Mouse (Mus musculus) forebrain, postnatal 0 days (tissue): ENCODE data around the gene Gm11213. TPM values are rescaled to one million over a fixed set of nuclear protein-coding genes. Genes with fewer than 3 reads are reported as not detected.

Source experiments
- ATAC-seq: fragments of 200-750 bp; cut with Nextera tagmentation; 2 replicates; pipeline ENCODE4 v1.8.0; 2017; ENCODE audit warnings: mild to moderate bottlenecking, moderate library complexity
- DNase-seq: peaks from one replicate; pipeline ENCODE4 v3.0.0-alpha.2; 2015
- H3K27ac ChIP-seq: fragments of 300-500 bp; sonication (generic); 2 replicates; pipeline ENCODE4 v1.5.1; 2014; ENCODE audit warnings: low read depth, mild to moderate bottlenecking, antibody characterized with exemption, low read length, moderate library complexity, mixed read lengths
- H3K27me3 ChIP-seq: fragments of 300-500 bp; sonication (generic); 2 replicates; pipeline ENCODE4 v1.6.1; 2014; ENCODE audit warnings: mild to moderate bottlenecking, low read length, mixed read lengths; ENCODE audit not compliant: insufficient read depth
- H3K36me3 ChIP-seq: fragments of 300-500 bp; sonication (generic); 2 replicates; pipeline ENCODE4 v1.6.1; 2014; ENCODE audit warnings: mild to moderate bottlenecking, moderate library complexity; ENCODE audit not compliant: insufficient read depth
- H3K4me1 ChIP-seq: fragments of 300-500 bp; sonication (generic); 2 replicates; pipeline ENCODE4 v1.6.1; 2014; ENCODE audit warnings: antibody characterized with exemption; ENCODE audit not compliant: insufficient read depth
- H3K4me2 ChIP-seq: fragments of 300-500 bp; sonication (generic); 2 replicates; pipeline ENCODE4 v1.6.1; 2014; ENCODE audit warnings: low read depth, mild to moderate bottlenecking, moderate library complexity
- H3K4me3 ChIP-seq: fragments of 300-500 bp; sonication (generic); 2 replicates; pipeline ENCODE4 v1.5.1; 2014; ENCODE audit warnings: low read depth, low read length, mixed read lengths
- H3K9ac ChIP-seq: fragments of 300-500 bp; sonication (generic); 2 replicates; pipeline ENCODE4 v1.6.1; 2014; ENCODE audit warnings: mild to moderate bottlenecking
- H3K9me3 ChIP-seq: fragments of 300-500 bp; sonication (generic); 2 replicates; pipeline ENCODE4 v1.6.1; 2016; ENCODE audit warnings: low read length
- CTCF ChIP-seq: sonication (generic); IDR thresholded peaks from 2 replicates; pipeline ENCODE4 v1.5.1; 2016; ENCODE audit warnings: antibody characterized with exemption, control low read depth, low read depth
- WGBS: fragments of 180-500 bp; shearing (Covaris S2); extraction: QIAGEN DNeasy Blood & Tissue Kit; methylation state at CpG from one replicate; pipeline ENCODE4 v1.1.7; 2014; 5-methylcytosine and 5-hydroxymethylcytosine counted together
- polyA plus RNA-seq: library from polyadenylated mRNA; unstranded; fragments of >200 nt; fragmentation: Nextera tagmentation; extraction: Ambion mirVana; gene quantifications from 2 replicates; pipeline ENCODE4 v1.2.1, GENCODE M21; 2015
- total RNA-seq: library from RNA; depleted of rRNA; stranded (reverse); fragments of >200 nt; gene quantifications from 2 replicates; pipeline ENCODE4 v1.2.3, GENCODE M21; 2014; rRNA removed

Gm11213 gene
- total and polyA plus RNA-seq, 2 experiments from 2014 or later: not detected

GRCm38 (mm10) chr4:63555111-63555510 lies 50.0 kb downstream of the Gm11213 start:
- no peak overlapping the region for H3K27ac ChIP-seq
- no peak for TF ChIP-seq CTCF
- 100% methylated on average over 2 of the region's 2 CpGs for WGBS
- H3K36me3 ChIP-seq: peaks cover 30% of the 10 kb centered on the region
- no peak overlapping the region for H3K9ac ChIP-seq
- DNase-seq (no peak), ATAC-seq (no peak)
- H3K4me2 ChIP-seq: no peak overlapping the region
- H3K4me1 ChIP-seq: no peaks in the 10 kb centered on the region
- no peaks in the 10 kb centered on the region for H3K9me3 ChIP-seq
- H3K27me3 ChIP-seq: no peaks in the 10 kb centered on the region; the same call in 1 of the 2 replicates
- no peak overlapping the region for H3K4me3 ChIP-seq

GRCm38 (mm10) chr4:63554616-63555015 lies 50.4 kb downstream of the Gm11213 start:
- Histone ChIP-seq H3K4me1 (no peaks in the 10 kb centered on the region), H3K27ac (no peak overlapping the region), H3K36me3 (peaks cover 32% of the 10 kb centered on the region), H3K4me2 (no peak overlapping the region), H3K9me3 (no peaks in the 10 kb centered on the region), H3K27me3 (no peaks in the 10 kb centered on the region; the same call in 1 of the 2 replicates), H3K9ac (no peak overlapping the region), H3K4me3 (no peak overlapping the region)
- DNase-seq (no peak), ATAC-seq (no peak)
- WGBS: 56% methylated on average over 3 of the region's 3 CpGs
- no peak for TF ChIP-seq CTCF

- H3K4me2 ChIP-seq: no peak overlapping the region
- no peak for ATAC-seq
- no peak overlapping the region for H3K9ac ChIP-seq
- H3K27ac ChIP-seq: no peak overlapping the region
- peaks cover 37% of the 10 kb centered on the region for H3K36me3 ChIP-seq
- WGBS: 32% methylated on average over 4 of the region's 4 CpGs
- no peaks in the 10 kb centered on the region for H3K4me1 ChIP-seq
- no peak for DNase-seq
- H3K9me3 ChIP-seq: no peaks in the 10 kb centered on the region
- no peak for TF ChIP-seq CTCF
- H3K27me3 ChIP-seq: no peaks in the 10 kb centered on the region; the same call in 1 of the 2 replicates
- H3K4me3 ChIP-seq: no peak overlapping the region
Observed at GRCm38 (mm10) chr4:63553789-63554576, 51.1 kb downstream of the Gm11213 start.

GRCm38 (mm10) chr4:63552865-63553264 lies 52.2 kb downstream of the Gm11213 start:
- no peak overlapping the region for H3K27ac ChIP-seq
- no peak overlapping the region for H3K9ac ChIP-seq
- no peaks in the 10 kb centered on the region for H3K9me3 ChIP-seq
- no peak for TF ChIP-seq CTCF
- WGBS: 96% methylated on average over 1 of the region's 1 CpGs
- no peaks in the 10 kb centered on the region; the same call in 1 of the 2 replicates for H3K27me3 ChIP-seq
- no peak overlapping the region for H3K4me3 ChIP-seq
- no peaks in the 10 kb centered on the region for H3K4me1 ChIP-seq
- DNase-seq (no peak), ATAC-seq (no peak)
- H3K36me3 ChIP-seq: peaks cover 37% of the 10 kb centered on the region
- H3K4me2 ChIP-seq: no peak overlapping the region

- peaks cover 37% of the 10 kb centered on the region for H3K36me3 ChIP-seq
- no peak overlapping the region for H3K27ac ChIP-seq
- H3K4me3 ChIP-seq: no peak overlapping the region
- H3K27me3 ChIP-seq: no peaks in the 10 kb centered on the region
- no peak overlapping the region for H3K4me2 ChIP-seq
- no peak for DNase-seq
- no peak for ATAC-seq
- no peaks in the 10 kb centered on the region for H3K9me3 ChIP-seq
- WGBS: 95% methylated on average over 3 of the region's 3 CpGs
- H3K9ac ChIP-seq: no peak overlapping the region
- H3K4me1 ChIP-seq: peaks cover 6% of the 10 kb centered on the region; the same call in 1 of the 2 replicates
- no peak for TF ChIP-seq CTCF
Observed at GRCm38 (mm10) chr4:63550908-63551307, 54.2 kb downstream of the Gm11213 start.

GRCm38 (mm10) chr4:63548491-63548890 lies 56.6 kb downstream of the Gm11213 start:
- H3K4me2 ChIP-seq: no peak overlapping the region
- peaks cover 11% of the 10 kb centered on the region; the same call in 1 of the 2 replicates for H3K4me1 ChIP-seq
- H3K36me3 ChIP-seq: peaks cover 34% of the 10 kb centered on the region
- H3K4me3 ChIP-seq: no peak overlapping the region
- H3K9me3 ChIP-seq: no peaks in the 10 kb centered on the region
- DNase-seq (no peak), ATAC-seq (no peak)
- peak; percentile 33; the same call in 1 of the 2 replicates for TF ChIP-seq CTCF
- H3K27ac ChIP-seq: no peak overlapping the region
- 72% methylated on average over 3 of the region's 3 CpGs for WGBS
- H3K9ac ChIP-seq: no peak overlapping the region
- H3K27me3 ChIP-seq: no peaks in the 10 kb centered on the region

- no peaks in the 10 kb centered on the region for H3K27me3 ChIP-seq
- no peak overlapping the region for H3K9ac ChIP-seq
- 38% methylated on average over 1 of the region's 1 CpGs for WGBS
- no peak overlapping the region for H3K4me3 ChIP-seq
- no peak overlapping the region for H3K4me2 ChIP-seq
- no peak for TF ChIP-seq CTCF
- DNase-seq (no peak), ATAC-seq (no peak)
- H3K36me3 ChIP-seq: peaks cover 30% of the 10 kb centered on the region
- no peak overlapping the region for H3K27ac ChIP-seq
- peaks cover 11% of the 10 kb centered on the region; the same call in 1 of the 2 replicates for H3K4me1 ChIP-seq
- H3K9me3 ChIP-seq: no peaks in the 10 kb centered on the region
Observed at GRCm38 (mm10) chr4:63547799-63548198, 57.3 kb downstream of the Gm11213 start.

Other genes starting within 250 kb of the Gm11213 start
- gene Orm3, start 249.1 kb downstream of the Gm11213 start, total RNA-seq: not detected in 2 replicates
- gene Orm3, start 249.1 kb downstream of the Gm11213 start, polyA plus RNA-seq: not detected in 2 replicates
- gene Orm2, start 242.8 kb downstream of the Gm11213 start, total RNA-seq: not detected in 2 replicates
- not detected in 2 replicates for gene Orm2, start 242.8 kb downstream of the Gm11213 start, polyA plus RNA-seq
- 3.5 and 6.1 TPM in 2 replicates for gene Akna, start 201.9 kb downstream of the Gm11213 start, total RNA-seq
- gene Akna, start 201.9 kb downstream of the Gm11213 start, polyA plus RNA-seq: 1.2 and 3.8 TPM in 2 replicates
- 9.8 and 13.0 TPM in 2 replicates for gene Whrn, start 109.3 kb downstream of the Gm11213 start, total RNA-seq
- 2.6 and 3.8 TPM in 2 replicates for gene Whrn, start 109.3 kb downstream of the Gm11213 start, polyA plus RNA-seq
- gene Atp6v1g1, start 60.5 kb downstream of the Gm11213 start, total RNA-seq: 222 and 234 TPM in 2 replicates
- gene Atp6v1g1, start 60.5 kb downstream of the Gm11213 start, polyA plus RNA-seq: 389 and 442 TPM in 2 replicates
- gene Tmem268, start 46.5 kb downstream of the Gm11213 start, total RNA-seq: 4.5 and 5.9 TPM in 2 replicates
- gene Tmem268, start 46.5 kb downstream of the Gm11213 start, polyA plus RNA-seq: 4.2 and 5.5 TPM in 2 replicates
- gene Tex48, start 17.2 kb upstream of the Gm11213 start, total RNA-seq: not detected in 2 replicates
- gene Tex48, start 17.2 kb upstream of the Gm11213 start, polyA plus RNA-seq: not detected in 2 replicates
- gene Gm11214, start 58.1 kb upstream of the Gm11213 start, total RNA-seq: not detected in 2 replicates
- gene Gm11214, start 58.1 kb upstream of the Gm11213 start, polyA plus RNA-seq: not detected in 2 replicates
- 0.15 TPM in 1 of 2 replicates, not detected in the other for gene Tnfsf15, start 139.9 kb upstream of the Gm11213 start, total RNA-seq
- not detected in 2 replicates for gene Tnfsf15, start 139.9 kb upstream of the Gm11213 start, polyA plus RNA-seq